Mouse (Mus musculus) T-helper 2 cell (primary cell): ENCODE measurements around the gene AY761184.
"Not testable (repeated sequence)": the region's sequence is repeated elsewhere in the genome, so short reads cannot be mapped to it uniquely, and the experiment has no call there.

Source experiments
- in situ Hi-C: fragments of 300-600 bp; cut with MboI, MseI; formaldehyde crosslinking; loops from one replicate; pipeline ENCODE4 v1.15.1; 2025; ENCODE audit warnings: high pct_unique_total_duplicates

AY761184 gene

DNA sequence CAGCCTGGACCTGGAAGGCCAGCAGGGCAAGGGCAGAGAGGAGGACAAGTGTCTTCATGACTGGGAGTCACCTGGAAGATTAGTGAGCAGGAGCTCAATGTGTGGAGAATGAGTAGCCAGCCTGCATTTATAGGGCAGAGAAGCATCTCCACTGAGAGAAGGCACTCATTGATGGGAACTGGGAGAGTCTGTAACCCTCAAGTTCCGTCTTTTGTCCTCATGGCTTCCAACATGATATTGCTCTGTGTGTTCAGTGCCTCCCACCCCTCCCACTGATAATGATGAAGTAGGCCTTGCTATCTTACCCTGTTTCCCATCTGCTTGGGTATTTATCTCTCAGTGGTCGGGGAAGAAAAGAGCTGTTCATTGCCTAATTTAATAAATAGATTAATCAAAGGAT lies at the start of gene AY761184:
Gene AY761184, minus strand, starts transcription at position 101 of the 400 bp plus-strand sequence.
- in situ Hi-C loops: not testable (repeated sequence)

DNA sequence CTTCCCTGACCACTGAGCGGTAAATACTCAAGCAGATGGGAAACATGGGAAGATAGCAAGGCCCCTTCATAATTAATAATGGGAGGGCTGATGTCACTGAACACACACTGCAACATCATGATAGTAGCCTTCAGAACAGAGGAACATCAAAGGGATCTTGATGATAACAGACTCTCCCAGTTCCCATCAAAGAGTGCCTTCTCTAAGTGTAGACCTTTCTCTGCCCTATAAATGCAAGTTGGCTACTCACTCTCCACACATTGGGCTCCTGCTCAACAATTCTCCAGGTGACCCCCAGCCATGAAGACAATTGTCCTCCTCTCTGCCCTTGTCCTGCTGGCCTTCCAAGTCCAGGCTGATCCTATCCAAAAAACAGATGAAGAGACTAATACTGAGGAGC lies 37.9 kb downstream of the AY761184 start, which contains the start of gene Defa34:
Gene Defa34, plus strand, starts transcription at position 301 of the 400 bp plus-strand sequence.
- in situ Hi-C loops: loop anchor here (10.0 kb wide), 1 partner anchor 461 kb away; the partner anchor contains the start of gene Gm15293

DNA sequence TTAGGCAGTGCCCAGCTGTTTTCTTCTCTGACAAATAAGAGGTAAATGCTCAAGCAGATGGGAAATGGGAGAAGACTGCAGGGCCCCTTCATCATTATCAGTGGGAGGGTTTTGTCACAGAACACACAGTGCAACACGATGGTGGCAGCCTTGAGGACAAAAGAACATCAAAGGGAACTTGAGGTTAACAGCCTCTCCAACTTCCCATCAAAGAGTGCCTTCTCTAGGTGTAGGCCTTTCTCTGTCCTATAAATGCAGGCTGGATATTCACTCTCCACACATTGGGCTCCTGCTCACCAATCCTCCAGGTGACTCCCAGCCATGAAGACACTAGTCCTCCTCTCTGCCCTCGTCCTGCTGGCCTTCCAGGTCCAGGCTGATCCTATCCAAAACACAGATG lies 48.0 kb downstream of the AY761184 start, which contains the start of gene Defa17:
Gene Defa17, plus strand, starts transcription at position 301 of the 400 bp plus-strand sequence.
- in situ Hi-C loops: not testable (repeated sequence)
